15 mouse cellular contexts compared by ENCODE assay signal in genomic region chr6:41163491-41163890, GRCm38 (mm10).
"Had no signal": no experiment of that assay in that cellular context is flagged by ENCODE, and none has a peak within 500 bp of the region (broad histone marks: within the 10 kb centered on the region; RNA-seq: fewer than 3 reads in every experiment).

No protein-coding gene starts in this region.

- ATAC-seq: intestine, postnatal 0 days; lung, postnatal 0 days had no signal

- H3K27me3 ChIP-seq: limb, embryonic 12.5 days; neural tube, embryonic 15.5 days had no signal

- H3K27ac ChIP-seq: kidney, postnatal 0 days; limb, embryonic 12.5 days; neural tube, embryonic 15.5 days had no signal

- DNase-seq: kidney, adult 9 months; kidney, postnatal 36 days; layer of hippocampus, adult 9-11 months; layer of hippocampus, postnatal 36 days; lung, adult 18-20 months; lung, postnatal 36 days; midbrain, embryonic 14.5 days; right cerebral cortex, adult 18-20 months; right cerebral cortex, postnatal 25 days had no signal

- H3K9ac ChIP-seq: limb, embryonic 12.5 days; neural tube, embryonic 15.5 days had no signal

- H3K4me3 ChIP-seq: limb, embryonic 12.5 days; myocyte; neural tube, embryonic 15.5 days had no signal

- H3K9me3 ChIP-seq: limb, embryonic 12.5 days; neural tube, embryonic 15.5 days had no signal

- H3K4me1 ChIP-seq: limb, embryonic 12.5 days; neural tube, embryonic 15.5 days had no signal

- H3K36me3 ChIP-seq: limb, embryonic 12.5 days; neural tube, embryonic 15.5 days had no signal

- H3K4me2 ChIP-seq: limb, embryonic 12.5 days; neural tube, embryonic 15.5 days had no signal
